Mouse (Mus musculus) brain, embryonic 18.5 days (tissue): ENCODE results near the gene Nr3c2.

ENCODE experiments used
- DNase-seq: peaks from one replicate; pipeline ENCODE4 v3.0.0-alpha.2; 2012; ENCODE audit warnings: low read depth, low spot score

Gene Nr3c2

DNA sequence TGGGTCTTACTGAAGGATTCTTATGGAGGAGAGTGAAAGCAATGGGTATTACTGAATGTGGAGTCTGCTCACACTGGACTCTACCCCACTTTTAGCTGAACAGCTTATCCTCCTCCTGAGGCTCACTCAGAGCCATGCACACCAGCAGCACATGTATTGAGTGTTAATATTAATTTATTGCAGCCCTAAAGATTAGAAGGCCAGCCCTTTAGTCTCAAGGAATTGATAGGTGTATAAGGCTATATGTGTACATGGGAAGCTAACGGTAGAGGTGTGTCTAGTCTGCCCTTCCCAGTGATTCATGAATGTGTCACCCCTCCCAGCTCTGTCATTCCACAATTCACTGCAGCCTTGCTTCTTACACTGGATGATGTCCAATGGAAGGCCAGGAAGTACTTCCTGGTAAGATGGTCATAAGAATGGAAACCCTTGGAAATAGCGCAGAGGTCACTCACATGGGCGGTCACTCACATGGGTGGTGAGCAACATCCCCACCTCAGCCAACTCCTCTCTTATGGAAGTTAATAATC, 156.3 kb downstream of the Nr3c2 start:
- DNase-seq, result no peak

- no peak for DNase-seq
Observed at GRCm38 (mm10) chr8:77056853-77057252, 157.6 kb downstream of the Nr3c2 start.

GRCm38 (mm10) chr8:77082687-77083086, 183.4 kb downstream of the Nr3c2 start:
- DNase-seq, result no peak

DNA sequence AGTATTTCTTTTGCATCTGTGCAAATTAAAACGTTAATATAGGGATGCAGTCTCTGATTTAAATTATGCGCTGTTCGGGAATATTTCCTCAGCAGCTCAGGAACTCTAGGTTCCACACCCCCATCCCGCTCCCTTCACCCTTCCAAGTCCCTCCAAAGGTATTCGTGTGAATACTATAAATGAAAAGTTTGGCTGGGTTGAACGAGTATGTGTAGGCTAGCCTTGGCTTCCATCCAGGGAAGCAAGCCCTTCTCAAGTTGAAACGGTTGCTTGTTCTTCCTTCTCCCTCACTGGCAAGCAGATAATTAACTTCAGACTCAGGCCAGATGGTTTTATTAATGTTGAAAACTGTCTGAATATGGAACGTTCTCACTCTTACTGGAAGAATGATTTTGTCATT, 186.8 kb downstream of the Nr3c2 start:
- no peak for DNase-seq

GRCm38 (mm10) chr8:77096721-77097120, 197.5 kb downstream of the Nr3c2 start:
- no peak for DNase-seq

GRCm38 (mm10) chr8:77098101-77098500, 198.9 kb downstream of the Nr3c2 start:
- DNase-seq, result no peak

DNA sequence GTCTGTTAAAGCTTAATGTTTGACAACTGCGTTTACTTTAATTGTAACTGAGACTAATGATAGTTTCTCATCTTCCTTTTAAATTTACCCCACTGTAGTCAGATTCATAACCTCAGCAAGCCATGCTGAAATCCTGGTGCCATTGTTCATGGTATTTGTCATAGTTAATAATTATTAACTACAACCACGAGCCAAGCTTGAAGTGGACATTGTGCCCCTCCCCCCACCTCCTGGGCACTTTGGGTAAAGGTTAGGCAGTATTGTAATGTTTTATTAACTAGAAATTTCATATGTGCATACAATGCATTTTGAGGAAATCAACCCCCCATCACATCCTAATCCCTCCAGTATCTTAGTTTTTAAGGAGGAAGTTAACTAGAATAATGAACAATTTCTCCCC, 201.1 kb downstream of the Nr3c2 start:
- DNase-seq, result no peak

- no peak for DNase-seq
Observed at GRCm38 (mm10) chr8:77102879-77103278, 203.6 kb downstream of the Nr3c2 start.

- DNase-seq, result no peak
Observed at GRCm38 (mm10) chr8:77112719-77113118, 213.5 kb downstream of the Nr3c2 start.

GRCm38 (mm10) chr8:77114769-77115168, 215.5 kb downstream of the Nr3c2 start:
- DNase-seq, result no peak

DNA sequence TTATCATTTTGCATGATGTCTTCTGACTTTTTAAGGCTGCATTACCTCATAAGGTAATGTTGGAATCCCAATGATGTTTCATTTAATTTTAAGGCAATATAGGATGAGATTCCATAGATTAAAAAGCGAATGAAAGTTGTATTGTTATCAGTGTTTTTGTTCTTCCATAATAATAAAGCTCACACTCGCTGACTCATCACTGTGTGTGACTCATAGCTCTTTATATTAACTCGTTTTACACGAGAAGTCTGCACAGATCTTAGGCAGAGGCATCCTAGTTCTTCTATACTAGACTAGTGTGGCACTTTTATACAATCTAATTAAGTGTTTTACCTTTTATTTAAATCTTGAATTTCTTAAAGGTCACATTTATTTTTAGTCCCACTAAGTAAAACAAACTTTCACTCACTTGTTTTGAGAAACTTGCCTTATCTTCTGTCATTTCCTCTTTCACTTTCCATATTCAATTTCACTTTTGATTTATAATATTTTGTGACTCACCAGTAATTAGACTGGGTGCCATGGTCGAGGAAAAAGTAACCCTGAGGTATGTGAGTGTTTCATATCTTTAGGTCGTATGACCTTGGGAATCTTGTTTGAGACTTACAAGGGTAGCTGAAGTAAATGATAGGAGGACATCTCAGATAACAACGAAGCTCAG, 217.3 kb downstream of the Nr3c2 start:
- no peak for DNase-seq

DNA sequence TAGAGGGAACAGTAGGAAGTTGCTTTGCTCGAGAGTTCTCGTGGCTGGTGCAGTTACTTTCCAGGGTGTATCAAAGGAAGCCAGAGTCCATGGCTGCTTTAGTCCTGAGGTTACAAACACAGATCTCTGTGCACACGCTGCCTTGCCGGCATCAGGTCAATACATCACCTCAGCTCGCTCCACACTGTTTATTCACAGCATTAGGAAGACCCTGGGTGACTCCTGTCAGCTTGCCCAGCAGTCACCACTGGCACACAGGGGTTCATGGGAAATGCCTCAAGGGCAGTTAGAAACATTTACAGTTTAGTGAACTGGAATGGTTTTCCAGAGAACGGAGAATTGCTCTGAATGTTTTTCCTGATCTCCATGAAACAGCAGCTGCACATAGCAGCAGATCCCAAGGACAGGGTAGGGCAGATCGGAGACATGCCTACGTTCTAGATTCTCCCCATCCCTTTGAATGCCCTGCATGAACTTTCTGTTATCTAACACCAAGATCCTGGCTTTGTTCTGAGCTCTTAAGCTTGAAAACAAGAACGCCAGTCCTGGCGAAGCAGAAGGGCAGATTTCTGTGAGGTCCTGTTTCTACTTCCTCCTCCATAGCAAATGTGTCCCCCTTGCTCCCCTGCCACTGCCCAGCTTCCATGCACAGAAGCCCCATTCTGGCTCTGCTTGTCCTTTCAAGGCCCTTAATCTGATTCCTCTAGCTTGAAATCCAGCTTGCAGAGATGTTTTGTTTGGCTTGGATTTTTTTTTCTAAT, 221.7 kb downstream of the Nr3c2 start:
- no peak for DNase-seq

GRCm38 (mm10) chr8:77121571-77121890, 222.3 kb downstream of the Nr3c2 start:
- DNase-seq, result no peak

DNA sequence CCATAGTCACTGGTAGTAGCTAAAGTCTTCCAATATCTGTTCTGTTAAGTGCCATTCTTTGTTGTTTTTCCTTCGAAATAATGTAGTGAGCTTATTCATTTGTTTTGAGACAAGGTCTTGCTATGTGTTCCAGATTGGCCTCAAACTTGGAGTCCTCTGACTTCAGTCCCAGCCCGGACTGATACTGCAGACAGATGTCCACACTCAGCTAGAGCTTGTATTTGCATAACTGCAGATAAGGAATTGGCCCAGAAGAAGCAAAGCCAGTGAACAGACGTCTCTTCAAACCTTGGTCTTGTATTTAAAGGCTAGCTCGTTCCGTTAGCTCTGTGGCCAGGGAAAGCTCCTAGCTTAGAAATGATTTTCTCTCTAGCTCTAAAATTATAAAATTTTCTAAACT, 223.1 kb downstream of the Nr3c2 start:
- DNase-seq, result no peak

GRCm38 (mm10) chr8:77125777-77126176, 226.5 kb downstream of the Nr3c2 start:
- no peak for DNase-seq

DNA sequence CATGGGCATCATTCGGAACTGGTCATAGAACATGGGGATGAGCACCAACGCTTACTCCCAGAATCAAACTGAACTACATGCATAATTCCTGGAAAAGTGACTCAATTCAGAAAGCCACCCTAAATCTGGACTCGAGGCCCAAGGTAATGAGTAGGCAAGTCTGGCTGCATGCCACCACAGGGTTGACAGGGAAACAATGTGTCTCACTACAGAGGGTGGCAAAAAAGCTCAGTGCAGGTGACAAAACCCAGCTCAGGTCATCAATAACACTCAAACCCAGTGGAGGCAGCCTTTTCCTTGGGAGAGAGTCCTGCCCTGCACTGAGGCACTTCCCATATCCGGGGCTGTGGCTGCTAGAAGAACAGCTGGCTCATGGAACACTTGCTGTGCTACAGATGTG, 228.8 kb downstream of the Nr3c2 start:
- DNase-seq, result no peak

GRCm38 (mm10) chr8:77132903-77133637, 233.8 kb downstream of the Nr3c2 start:
- DNase-seq, result no peak

DNA sequence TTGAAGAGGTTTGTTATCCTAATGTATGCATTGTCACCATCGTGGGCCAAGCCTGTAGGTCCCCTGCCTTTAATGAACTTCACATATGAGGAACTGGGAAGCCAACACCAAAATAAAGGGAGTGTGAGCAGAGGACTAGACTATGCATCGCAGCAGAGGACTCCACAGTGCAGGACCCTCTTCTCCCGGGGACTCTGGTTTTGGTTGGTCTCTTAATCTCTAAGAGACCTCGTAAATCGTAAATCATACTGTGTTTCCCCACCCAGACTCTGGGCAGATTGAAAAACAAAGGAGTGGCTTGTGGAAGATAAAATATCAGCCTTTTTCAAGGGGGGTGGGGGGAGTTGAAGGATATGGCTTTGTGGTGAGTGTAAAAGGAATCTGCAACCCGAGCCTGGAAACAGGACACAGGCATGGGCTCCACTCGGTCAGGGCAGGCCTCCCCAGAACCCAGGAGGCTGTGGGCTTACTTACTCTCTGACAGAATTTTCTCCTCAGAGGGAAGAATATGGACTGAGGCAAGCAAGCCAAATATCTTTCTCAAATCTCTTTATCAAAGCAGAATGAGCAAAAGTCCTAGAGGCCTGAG, 234.6 kb downstream of the Nr3c2 start:
- DNase-seq, result no peak

- no peak for DNase-seq
Observed at GRCm38 (mm10) chr8:77145285-77145684, 246.0 kb downstream of the Nr3c2 start.

DNA sequence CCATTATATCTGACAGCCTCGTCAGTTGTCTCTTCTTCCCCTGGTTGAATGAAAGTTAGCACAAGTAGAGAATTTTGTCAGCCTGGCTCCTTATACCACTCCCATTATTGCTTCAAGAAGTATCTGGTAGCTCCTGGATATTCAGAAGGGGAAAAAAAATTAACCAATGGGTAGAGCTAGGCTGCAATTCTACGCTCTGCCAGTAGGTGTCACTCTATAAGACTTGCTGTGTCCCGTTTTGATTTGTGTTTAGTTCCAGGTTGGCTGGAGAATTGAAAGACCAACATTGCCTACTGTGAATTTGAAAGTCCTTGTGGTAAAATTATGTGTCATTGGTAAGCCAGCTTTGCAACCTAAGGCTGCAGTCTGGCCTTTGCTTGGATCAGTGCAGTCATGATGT, 255.3 kb downstream of the Nr3c2 start:
- no peak for DNase-seq

DNA sequence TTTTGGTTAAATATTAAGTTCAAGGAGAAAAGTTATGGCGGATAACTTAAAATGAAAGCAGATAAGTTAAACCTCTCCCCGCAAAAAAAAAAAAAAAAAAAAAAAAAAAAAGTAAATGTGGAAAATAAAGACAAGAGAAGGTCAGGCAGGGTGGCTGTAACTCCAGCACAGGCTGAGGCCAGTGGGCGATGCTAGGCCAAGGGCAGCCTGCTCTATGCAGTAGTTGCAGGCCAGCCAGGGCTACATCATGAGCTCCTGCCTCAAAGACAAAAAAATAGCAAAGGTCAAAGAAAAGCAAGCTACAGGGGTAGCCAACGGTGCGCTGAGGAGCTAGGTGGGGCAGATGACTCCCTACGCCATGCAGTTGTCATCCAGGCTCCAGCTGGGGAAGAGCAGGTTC, 270.1 kb downstream of the Nr3c2 start:
- no peak for DNase-seq

GRCm38 (mm10) chr8:77169757-77170438, 270.7 kb downstream of the Nr3c2 start:
- DNase-seq, result no peak
